ENCODE assay signal across 8 mouse cellular contexts in genomic region chr8:106893481-106894156, GRCm38 (mm10). TPM values are rescaled to one million over a fixed set of nuclear protein-coding genes. Genes with fewer than 3 reads are reported as not detected.
DNase-seq lines count a peak whose midpoint lies in the region; ATAC-seq and TF ChIP-seq lines count a peak whose summit lies in the region.

Gene Utp4, plus strand, starts transcription at chr8:106893636.

- peak; percentile 81 for DNase-seq in 3T3-L1 (ENCODE audit: low read depth, low spot score)
- DNase-seq in adrenal gland, postnatal 14 days: peak; percentile 94
- peak; percentile 92 for DNase-seq in embryonic facial prominence, embryonic 10.5 days (ENCODE audit: low spot score)
- no peak for DNase-seq in gonadal fat pad, adult 2 months (ENCODE audit: low read depth)
- peak; percentile 90 for DNase-seq in limb, embryonic 11.5 days (ENCODE audit: low spot score)

- TF ChIP-seq CTCF in intestine, postnatal 0 days (IDR thresholded peaks at IDR 0.05; ENCODE audit: low read depth): 0 out of 2 replicates have a peak, but pooled peaks have one; percentile 6
- TF ChIP-seq CTCF in small intestine, adult 2 months (IDR thresholded peaks at IDR 0.05; ENCODE audit: extremely low read depth, insufficient read length, insufficient replicate concordance, low read depth, low read length): no peak

- under 1% methylated on average over 63 of the region's 63 CpGs for WGBS in embryonic facial prominence, embryonic 10.5 days
- under 1% methylated on average over 63 of the region's 63 CpGs for WGBS in intestine, postnatal 0 days
- WGBS in limb, embryonic 11.5 days: under 1% methylated on average over 63 of the region's 63 CpGs
- WGBS in midbrain, embryonic 13.5 days: under 1% methylated on average over 49 of the region's 63 CpGs
- under 1% methylated on average over 63 of the region's 63 CpGs for WGBS in small intestine, adult 2 months

- H3K27me3 ChIP-seq in embryonic facial prominence, embryonic 10.5 days (replicated peaks; ENCODE audit: low read depth, poor library complexity, severe bottlenecking): no peaks in the 10 kb centered on the region
- H3K27me3 ChIP-seq in intestine, postnatal 0 days (replicated peaks; ENCODE audit: control insufficient read depth, insufficient read depth, low read length): no peaks in the 10 kb centered on the region
- no peaks in the 10 kb centered on the region for H3K27me3 ChIP-seq in limb, embryonic 11.5 days (ENCODE audit: control insufficient read depth, insufficient read depth, low read length)
- H3K27me3 ChIP-seq in midbrain, embryonic 13.5 days: no peaks in the 10 kb centered on the region
- H3K27me3 ChIP-seq in small intestine, adult 2 months (ENCODE audit: control insufficient read depth, insufficient read depth, low read length): no peaks in the 10 kb centered on the region

- peak within 1 kb of the TSS; percentile 93 for H3K9ac ChIP-seq in intestine, postnatal 0 days (ENCODE audit: low read depth, low read length)
- H3K9ac ChIP-seq in limb, embryonic 11.5 days (ENCODE audit: low read length): peak within 1 kb of the TSS; percentile 97
- H3K9ac ChIP-seq in midbrain, embryonic 13.5 days (replicated peaks): peak within 1 kb of the TSS; percentile 93

- TF ChIP-seq POLR2A in small intestine, adult 2 months (IDR thresholded peaks at IDR 0.05; ENCODE audit: low read depth, low read length): peak; percentile 74

- H3K4me1 ChIP-seq in embryonic facial prominence, embryonic 10.5 days: peaks cover 37% of the 10 kb centered on the region
- H3K4me1 ChIP-seq in intestine, postnatal 0 days (replicated peaks; ENCODE audit: control insufficient read depth, insufficient read depth, low read length): no peaks in the 10 kb centered on the region; the same call in 1 of the 2 replicates
- 0 out of 2 replicates have a peak, but pooled peaks cover 5% of the 10 kb centered on the region for H3K4me1 ChIP-seq in limb, embryonic 11.5 days (ENCODE audit: control insufficient read depth, insufficient read depth, low read length)
- peaks cover 36% of the 10 kb centered on the region for H3K4me1 ChIP-seq in midbrain, embryonic 13.5 days (replicated peaks)
- peaks cover 6% of the 10 kb centered on the region; the same call in 1 of the 2 replicates for H3K4me1 ChIP-seq in small intestine, adult 2 months (ENCODE audit: control insufficient read depth, insufficient read depth, insufficient read length, low read length)

- peaks cover 59% of the 10 kb centered on the region for H3K36me3 ChIP-seq in embryonic facial prominence, embryonic 10.5 days (replicated peaks)
- H3K36me3 ChIP-seq in intestine, postnatal 0 days (ENCODE audit: control insufficient read depth, insufficient read depth): peaks cover 12% of the 10 kb centered on the region
- H3K36me3 ChIP-seq in limb, embryonic 11.5 days (ENCODE audit: control insufficient read depth, insufficient read depth, low read length): 0 out of 2 replicates have a peak, but pooled peaks cover 3% of the 10 kb centered on the region
- peaks cover 25% of the 10 kb centered on the region for H3K36me3 ChIP-seq in midbrain, embryonic 13.5 days
- H3K36me3 ChIP-seq in small intestine, adult 2 months (ENCODE audit: control insufficient read depth, insufficient read depth, low read length): peaks cover 8% of the 10 kb centered on the region; the same call in 1 of the 2 replicates

- H3K4me2 ChIP-seq in intestine, postnatal 0 days (replicated peaks; ENCODE audit: low read depth): peak within 1 kb of the TSS; percentile 83
- H3K4me2 ChIP-seq in limb, embryonic 11.5 days (ENCODE audit: low read depth, severe bottlenecking): peak within 1 kb of the TSS; percentile 63
- peak within 1 kb of the TSS; percentile 81 for H3K4me2 ChIP-seq in midbrain, embryonic 13.5 days (replicated peaks)

- no peaks in the 10 kb centered on the region for H3K9me3 ChIP-seq in embryonic facial prominence, embryonic 10.5 days
- no peaks in the 10 kb centered on the region for H3K9me3 ChIP-seq in intestine, postnatal 0 days (ENCODE audit: control insufficient read depth)
- H3K9me3 ChIP-seq in limb, embryonic 11.5 days (ENCODE audit: control insufficient read depth, low read length): no peaks in the 10 kb centered on the region
- H3K9me3 ChIP-seq in midbrain, embryonic 13.5 days: no peaks in the 10 kb centered on the region

- H3K27ac ChIP-seq in embryonic facial prominence, embryonic 10.5 days (replicated peaks): peak within 1 kb of the TSS; percentile 100
- peak within 1 kb of the TSS; percentile 97 for H3K27ac ChIP-seq in intestine, postnatal 0 days (ENCODE audit: low read depth, low read length)
- H3K27ac ChIP-seq in limb, embryonic 11.5 days (replicated peaks; ENCODE audit: low read depth, low read length): peak within 1 kb of the TSS; percentile 95
- peak within 1 kb of the TSS; percentile 94 for H3K27ac ChIP-seq in midbrain, embryonic 13.5 days
- H3K27ac ChIP-seq in small intestine, adult 2 months (ENCODE audit: insufficient read depth, low read depth, low read length): peak within 1 kb of the TSS; percentile 64

- peak; percentile 92 for ATAC-seq in intestine, postnatal 0 days
- peak; percentile 92 for ATAC-seq in limb, embryonic 11.5 days (ENCODE audit: insufficient number of reproducible peaks, low FRiP score, low TSS enrichment, low read depth)
- ATAC-seq in midbrain, embryonic 13.5 days: peak; percentile 97

- peak within 1 kb of the TSS; percentile 97 for H3K4me3 ChIP-seq in embryonic facial prominence, embryonic 10.5 days
- H3K4me3 ChIP-seq in intestine, postnatal 0 days (ENCODE audit: low read depth, low read length): peak within 1 kb of the TSS; percentile 99
- peak within 1 kb of the TSS; percentile 84 for H3K4me3 ChIP-seq in limb, embryonic 11.5 days (ENCODE audit: low read depth, low read length)
- peak within 1 kb of the TSS; percentile 92 for H3K4me3 ChIP-seq in midbrain, embryonic 13.5 days (replicated peaks)
- H3K4me3 ChIP-seq in small intestine, adult 2 months (ENCODE audit: low read depth, low read length): peak within 1 kb of the TSS; percentile 97

RNA-seq across cellular contexts. Expression of gene Utp4, which starts in this region (rescaled TPM):
- total RNA-seq in adrenal gland, postnatal 14 days (2021): 47.2 and 49.9 TPM in 2 replicates
- 100 and 103 TPM in 2 replicates for polyA plus RNA-seq in embryonic facial prominence, embryonic 10.5 days (2016; fragmentation: Nextera tagmentation; extraction: Ambion mirVana)
- polyA plus RNA-seq in gonadal fat pad, adult 2 months (2012; rRNA removed): 21.3 and 23.9 TPM in 2 replicates
- 22.8 and 25.1 TPM in 2 replicates for polyA plus RNA-seq in intestine, postnatal 0 days (2015; fragmentation: Nextera tagmentation; extraction: Ambion mirVana)
- 82.6 and 89.6 TPM in 2 replicates for polyA plus RNA-seq in limb, embryonic 11.5 days (2014; fragmentation: Nextera tagmentation; extraction: Ambion mirVana)
- polyA plus RNA-seq in midbrain, embryonic 13.5 days (2015; fragmentation: Nextera tagmentation; extraction: Ambion mirVana): 44.9 and 48.1 TPM in 2 replicates
- polyA plus RNA-seq in small intestine, adult 2 months (2012; rRNA removed): 4.4 and 7.7 TPM in 2 replicates
